Mouse (Mus musculus) heart, embryonic 14.5 days (tissue): Measurements from ENCODE around the gene Agxt. TPM values are rescaled to one million over a fixed set of nuclear protein-coding genes. Genes with fewer than 3 reads are reported as not detected.
A peak's percentile ranks its signal among the peaks of the same experiment; 100 is the strongest.

ENCODE experiments used
- ATAC-seq: fragments of 200-750 bp; cut with Nextera tagmentation; 2 replicates; pipeline ENCODE4 v1.8.0; 2017; ENCODE audit warnings: low read depth, moderate TSS enrichment; ENCODE audit not compliant: insufficient number of reproducible peaks, insufficient read depth, low FRiP score
- H3K27ac ChIP-seq, 2 experiments: fragments of 200-500 bp in 1 of 2; fragments of 300-500 bp in 1 of 2; sonication (generic) in 1 of 2; replicated peaks in 1 of 2; 2 replicates each; pipeline ENCODE4 v1.5.1; 2012 to 2014; ENCODE audit warnings: low read depth in 2 of 2, low read length in 2 of 2, control low read depth in 1 of 2, mild to moderate bottlenecking in 1 of 2, mixed read lengths in 1 of 2; ENCODE audit not compliant: control insufficient read depth in 1 of 2, insufficient read depth in 1 of 2
- H3K27me3 ChIP-seq: fragments of 300-500 bp; sonication (generic); 2 replicates; pipeline ENCODE4 v1.6.1; 2014; ENCODE audit warnings: mild to moderate bottlenecking, low read length, control low read depth; ENCODE audit not compliant: control insufficient read depth, insufficient read depth
- H3K36me3 ChIP-seq: fragments of 300-500 bp; sonication (generic); 2 replicates; pipeline ENCODE4 v1.6.1; 2014; ENCODE audit warnings: mild to moderate bottlenecking, control low read depth, low read length, mixed read lengths; ENCODE audit not compliant: control insufficient read depth, insufficient read depth
- H3K4me1 ChIP-seq, 2 experiments: fragments of 200-500 bp in 1 of 2; fragments of 300-500 bp in 1 of 2; sonication (generic) in 1 of 2; 2 replicates each; pipeline ENCODE4 v1.6.1; 2012 to 2014; ENCODE audit warnings: low read length in 2 of 2, control low read depth in 1 of 2, mixed read lengths in 1 of 2; ENCODE audit not compliant: control insufficient read depth in 2 of 2, insufficient read depth in 2 of 2
- H3K4me2 ChIP-seq: fragments of 300-500 bp; sonication (generic); 2 replicates; pipeline ENCODE4 v1.6.1; 2014; ENCODE audit warnings: mild to moderate bottlenecking, low read length
- H3K4me3 ChIP-seq, 2 experiments: fragments of 200-500 bp in 1 of 2; fragments of 300-500 bp in 1 of 2; sonication (generic) in 1 of 2; 2 replicates each; pipeline ENCODE4 v1.5.1; 2012 to 2014; ENCODE audit warnings: low read length in 2 of 2, mild to moderate bottlenecking in 2 of 2, control low read depth in 1 of 2, low read depth in 1 of 2, moderate library complexity in 1 of 2; ENCODE audit not compliant: control insufficient read depth in 1 of 2, insufficient read depth in 1 of 2
- H3K9ac ChIP-seq: fragments of 300-500 bp; sonication (generic); 2 replicates; pipeline ENCODE4 v1.6.1; 2014; ENCODE audit warnings: mild to moderate bottlenecking, low read length
- H3K9me3 ChIP-seq: fragments of 300-500 bp; sonication (generic); 2 replicates; pipeline ENCODE4 v1.6.1; 2016; ENCODE audit warnings: low read length, control low read depth; ENCODE audit not compliant: control insufficient read depth
- WGBS: fragments of 180-500 bp; shearing (Covaris S2); extraction: QIAGEN DNeasy Blood & Tissue Kit; methylation state at CpG from one replicate; pipeline ENCODE4 v1.1.7; 2014; 5-methylcytosine and 5-hydroxymethylcytosine counted together
- polyA plus RNA-seq: library from polyadenylated mRNA; unstranded; fragments of >200 nt; fragmentation: Nextera tagmentation; extraction: Ambion mirVana; gene quantifications from 2 replicates; pipeline ENCODE4 v1.2.1, GENCODE M21; 2014

Agxt gene
- polyA plus RNA-seq: not detected in 2 replicates

DNA sequence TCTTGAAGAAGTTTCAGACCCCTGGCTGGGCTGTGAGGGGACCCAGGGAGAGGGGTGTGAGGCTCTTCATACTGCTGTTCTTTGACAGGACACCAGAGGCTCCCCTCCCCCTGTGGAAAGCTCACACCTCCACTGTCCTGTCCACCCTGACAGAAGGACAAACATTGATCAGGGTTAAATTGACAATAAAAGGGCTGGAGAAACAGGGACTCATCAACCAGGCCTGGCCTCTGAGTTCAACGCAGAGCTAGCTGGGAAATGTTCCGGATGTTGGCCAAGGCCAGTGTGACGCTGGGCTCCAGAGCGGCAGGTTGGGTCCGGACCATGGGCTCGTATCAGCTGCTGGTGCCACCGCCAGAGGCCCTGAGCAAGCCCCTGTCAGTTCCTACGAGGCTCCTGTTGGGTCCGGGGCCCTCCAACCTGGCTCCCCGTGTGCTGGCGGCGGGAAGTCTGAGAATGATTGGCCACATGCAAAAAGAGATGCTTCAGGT, at the start of gene Agxt:
Agxt (plus strand) TSS at position 205 of the 491 bp plus-strand sequence.
- WGBS: 81% methylated on average over 12 of the region's 12 CpGs
- Histone ChIP-seq H3K9ac (no peak within 1 kb of the TSS), H3K27me3 (no peaks in the 10 kb centered on the region; the same call in 1 of the 2 replicates), H3K9me3 (no peaks in the 10 kb centered on the region), H3K27ac (no peak within 1 kb of the TSS), H3K4me3 (no peak within 1 kb of the TSS), H3K36me3 (no peaks in the 10 kb centered on the region), H3K4me2 (no peak within 1 kb of the TSS), H3K4me1 (peaks cover 4% of the 10 kb centered on the region in 2 experiments; a peak in 2 of 4 replicates)
- no peak for ATAC-seq

DNA sequence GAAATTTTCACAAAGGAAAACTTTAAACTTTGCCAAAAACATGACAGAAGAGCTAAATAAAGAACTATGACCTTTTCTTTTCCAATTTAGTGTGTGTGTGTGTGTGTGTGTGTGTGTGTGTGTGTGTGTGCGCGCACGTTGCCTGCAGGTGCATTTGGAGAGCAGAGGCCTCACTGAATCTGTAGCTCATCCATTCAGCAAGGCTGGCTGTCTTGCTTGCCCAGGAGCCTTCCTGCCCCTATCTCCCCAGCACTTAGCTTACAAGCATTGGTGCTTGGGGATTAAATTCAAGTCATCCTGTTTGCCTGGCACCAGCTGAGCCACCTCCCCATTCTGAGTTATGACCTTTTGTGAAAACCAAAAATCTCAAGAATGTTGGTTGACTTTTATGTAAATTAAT, 42.5 kb upstream of the Agxt start:
- no peak for ATAC-seq
- Histone ChIP-seq H3K36me3 (no peaks in the 10 kb centered on the region), H3K27ac (no peak overlapping the region), H3K9me3 (no peaks in the 10 kb centered on the region), H3K4me2 (no peak overlapping the region), H3K27me3 (no peaks in the 10 kb centered on the region), H3K4me1 (no peaks in the 10 kb centered on the region), H3K9ac (no peak overlapping the region), H3K4me3 (no peak overlapping the region)
- 93% methylated on average over 3 of the region's 3 CpGs for WGBS

DNA sequence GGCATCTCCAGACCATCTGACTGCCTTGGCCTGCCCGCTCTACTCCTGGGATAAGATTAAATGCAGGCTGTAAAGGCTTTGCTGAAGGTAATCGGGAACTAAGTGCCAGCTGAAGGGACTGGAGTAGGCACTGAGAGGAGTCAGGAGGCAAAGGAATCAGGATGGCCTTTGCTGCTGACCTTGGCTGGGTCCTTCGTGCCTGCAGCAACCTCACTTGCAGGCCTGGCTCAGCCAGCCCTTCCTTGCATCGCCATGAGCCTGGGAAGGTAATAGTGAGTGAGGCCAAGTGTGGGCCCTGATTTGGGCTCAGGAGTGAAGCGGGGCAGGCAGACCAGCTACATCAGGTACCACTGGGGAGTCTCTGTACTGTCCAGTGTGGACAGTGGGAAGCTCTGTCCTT, 36.1 kb upstream of the Agxt start:
- Histone ChIP-seq H3K4me3 (no peak overlapping the region), H3K36me3 (no peaks in the 10 kb centered on the region), H3K9me3 (no peaks in the 10 kb centered on the region), H3K4me1 (peaks cover 0 to 11% of the 10 kb centered on the region in 2 experiments; a peak in 1 of 4 replicates), H3K27ac (no peak overlapping the region), H3K27me3 (peaks cover 51% of the 10 kb centered on the region), H3K9ac (no peak overlapping the region), H3K4me2 (no peak overlapping the region)
- 78% methylated on average over 5 of the region's 5 CpGs for WGBS
- no peak for ATAC-seq

GRCm38 (mm10) chr1:93100243-93100575, 34.8 kb upstream of the Agxt start:
- 2% methylated on average over 18 of the region's 18 CpGs for WGBS
- H3K9me3 ChIP-seq: no peaks in the 10 kb centered on the region
- H3K36me3 ChIP-seq: no peaks in the 10 kb centered on the region
- H3K9ac ChIP-seq: peak overlapping the region; percentile 65
- H3K4me1 ChIP-seq: peaks cover 0 to 11% of the 10 kb centered on the region in 2 experiments; a peak in 1 of 4 replicates
- no peak for ATAC-seq
- no peak overlapping the region for H3K27ac ChIP-seq
- peak overlapping the region; percentile 96 for H3K4me2 ChIP-seq
- peak overlapping the region; percentile 54 for H3K4me3 ChIP-seq
- peaks cover 54% of the 10 kb centered on the region for H3K27me3 ChIP-seq

- Histone ChIP-seq H3K27ac (no peak overlapping the region), H3K4me2 (peak overlapping the region; percentile 96), H3K4me1 (peaks cover 0 to 11% of the 10 kb centered on the region in 2 experiments; a peak in 1 of 4 replicates), H3K9me3 (no peaks in the 10 kb centered on the region), H3K9ac (peak overlapping the region; percentile 65), H3K36me3 (no peaks in the 10 kb centered on the region), H3K27me3 (peaks cover 54% of the 10 kb centered on the region), H3K4me3 (peak overlapping the region; percentile 54)
- 0 out of 2 replicates have a peak, but pooled peaks have one; percentile 35 for ATAC-seq
- WGBS: 2% methylated on average over 49 of the region's 49 CpGs
These were observed 34.2 kb upstream of the Agxt start for GRCm38 (mm10) chr1:93100576-93101491.

GRCm38 (mm10) chr1:93101571-93102061, 33.4 kb upstream of the Agxt start, which contains the start of gene Kif1a:
Gene Kif1a, minus strand, starts transcription at chr1:93101951.
- Histone ChIP-seq H3K9ac (peak within 1 kb of the TSS; percentile 65), H3K4me1 (peaks cover 0 to 11% of the 10 kb centered on the region in 2 experiments; a peak in 1 of 4 replicates), H3K4me3 (peak within 1 kb of the TSS; percentile 54), H3K4me2 (peak within 1 kb of the TSS; percentile 96), H3K9me3 (no peaks in the 10 kb centered on the region), H3K36me3 (no peaks in the 10 kb centered on the region), H3K27ac (no peak within 1 kb of the TSS), H3K27me3 (peaks cover 54% of the 10 kb centered on the region)
- 1% methylated on average over 39 of the region's 39 CpGs for WGBS
- 0 out of 2 replicates have a peak, but pooled peaks have one; percentile 26 for ATAC-seq

GRCm38 (mm10) chr1:93102700-93103099, 32.3 kb upstream of the Agxt start:
- Histone ChIP-seq H3K27me3 (peaks cover 54% of the 10 kb centered on the region), H3K9me3 (no peaks in the 10 kb centered on the region)
- ATAC-seq: no peak

More at GRCm38 (mm10) chr1:93102700-93103099, 32.3 kb upstream of the Agxt start:
- H3K4me1 ChIP-seq: peaks cover 0 to 11% of the 10 kb centered on the region in 2 experiments; a peak in 1 of 4 replicates
- no peak overlapping the region for H3K4me2 ChIP-seq
- no peak overlapping the region for H3K27ac ChIP-seq
- WGBS: 60% methylated on average over 7 of the region's 7 CpGs
- no peaks in the 10 kb centered on the region for H3K36me3 ChIP-seq
- H3K4me3 ChIP-seq: no peak overlapping the region
- no peak overlapping the region for H3K9ac ChIP-seq
